Mouse (Mus musculus): ENCODE results near the gene Fmnl2. TPM values are rescaled to one million over a fixed set of nuclear protein-coding genes. Genes with fewer than 3 reads are reported as not detected.

Gene Fmnl2
- polyA plus RNA-seq, 1 experiment from 2014 or later, result 1.9 TPM

- H3K27ac ChIP-seq (ENCODE audit: low read depth, low read length), result no peak overlapping the region
- no peak overlapping the region for H3K9ac ChIP-seq (ENCODE audit: low read depth, low read length)
- H3K4me1 ChIP-seq (replicated peaks; ENCODE audit: control insufficient read depth, insufficient read depth, low read length), result no peaks in the 10 kb centered on the region
- no peaks in the 10 kb centered on the region for H3K27me3 ChIP-seq (replicated peaks; ENCODE audit: control insufficient read depth, insufficient read depth, low read length)
- no peak for TF ChIP-seq CTCF (IDR thresholded peaks at IDR 0.05; ENCODE audit: low read depth)
- no peak for ATAC-seq
- no peak overlapping the region for H3K4me3 ChIP-seq (ENCODE audit: low read depth, low read length)
- H3K4me2 ChIP-seq (replicated peaks; ENCODE audit: low read depth), result no peak overlapping the region
- peaks cover 7% of the 10 kb centered on the region; the same call in 1 of the 2 replicates for H3K36me3 ChIP-seq (ENCODE audit: control insufficient read depth, insufficient read depth)
- no peaks in the 10 kb centered on the region for H3K9me3 ChIP-seq (ENCODE audit: control insufficient read depth)
- WGBS, result 96% methylated on average over 9 of the region's 9 CpGs
Measured at GRCm38 (mm10) chr2:53131567-53131966, 273.9 kb downstream of the Fmnl2 start.

- Histone ChIP-seq H3K4me3 (ENCODE audit: low read depth, low read length) (no peak overlapping the region), H3K4me1 (replicated peaks; ENCODE audit: control insufficient read depth, insufficient read depth, low read length) (no peaks in the 10 kb centered on the region), H3K36me3 (ENCODE audit: control insufficient read depth, insufficient read depth) (peaks cover 48% of the 10 kb centered on the region), H3K4me2 (replicated peaks; ENCODE audit: low read depth) (no peak overlapping the region), H3K27ac (ENCODE audit: low read depth, low read length) (no peak overlapping the region), H3K9me3 (ENCODE audit: control insufficient read depth) (no peaks in the 10 kb centered on the region), H3K9ac (ENCODE audit: low read depth, low read length) (no peak overlapping the region), H3K27me3 (replicated peaks; ENCODE audit: control insufficient read depth, insufficient read depth, low read length) (no peaks in the 10 kb centered on the region)
- no peak for TF ChIP-seq CTCF (IDR thresholded peaks at IDR 0.05; ENCODE audit: low read depth)
- ATAC-seq, result no peak
Measured at GRCm38 (mm10) chr2:53146852-53147251, 289.2 kb downstream of the Fmnl2 start.

GRCm38 (mm10) chr2:53173966-53174365, 316.3 kb downstream of the Fmnl2 start:
- Histone ChIP-seq H3K27me3 (replicated peaks; ENCODE audit: control insufficient read depth, insufficient read depth, low read length) (no peaks in the 10 kb centered on the region), H3K9ac (ENCODE audit: low read depth, low read length) (no peak overlapping the region), H3K36me3 (ENCODE audit: control insufficient read depth, insufficient read depth) (peaks cover 18% of the 10 kb centered on the region), H3K4me2 (replicated peaks; ENCODE audit: low read depth) (no peak overlapping the region), H3K9me3 (ENCODE audit: control insufficient read depth) (no peaks in the 10 kb centered on the region), H3K4me3 (ENCODE audit: low read depth, low read length) (no peak overlapping the region), H3K27ac (ENCODE audit: low read depth, low read length) (no peak overlapping the region), H3K4me1 (replicated peaks; ENCODE audit: control insufficient read depth, insufficient read depth, low read length) (no peaks in the 10 kb centered on the region)
- TF ChIP-seq CTCF (IDR thresholded peaks at IDR 0.05; ENCODE audit: low read depth), result no peak
- no peak for ATAC-seq

GRCm38 (mm10) chr2:53178966-53179365, 321.3 kb downstream of the Fmnl2 start:
- H3K4me3 ChIP-seq (ENCODE audit: low read depth, low read length), result no peak overlapping the region
- no peaks in the 10 kb centered on the region for H3K27me3 ChIP-seq (replicated peaks; ENCODE audit: control insufficient read depth, insufficient read depth, low read length)
- peaks cover 17% of the 10 kb centered on the region for H3K36me3 ChIP-seq (ENCODE audit: control insufficient read depth, insufficient read depth)
- ATAC-seq, result no peak
- H3K27ac ChIP-seq (ENCODE audit: low read depth, low read length), result no peak overlapping the region
- H3K4me2 ChIP-seq (replicated peaks; ENCODE audit: low read depth), result no peak overlapping the region
- WGBS, result 76% methylated on average over 3 of the region's 3 CpGs
- H3K9me3 ChIP-seq (ENCODE audit: control insufficient read depth), result no peaks in the 10 kb centered on the region
- no peaks in the 10 kb centered on the region for H3K4me1 ChIP-seq (replicated peaks; ENCODE audit: control insufficient read depth, insufficient read depth, low read length)
- no peak overlapping the region for H3K9ac ChIP-seq (ENCODE audit: low read depth, low read length)
- TF ChIP-seq CTCF (IDR thresholded peaks at IDR 0.05; ENCODE audit: low read depth), result no peak

GRCm38 (mm10) chr2:53179876-53180275, 322.2 kb downstream of the Fmnl2 start:
- Histone ChIP-seq H3K36me3 (ENCODE audit: control insufficient read depth, insufficient read depth) (peaks cover 9% of the 10 kb centered on the region), H3K4me1 (replicated peaks; ENCODE audit: control insufficient read depth, insufficient read depth, low read length) (no peaks in the 10 kb centered on the region), H3K27ac (ENCODE audit: low read depth, low read length) (no peak overlapping the region), H3K9me3 (ENCODE audit: control insufficient read depth) (no peaks in the 10 kb centered on the region), H3K4me3 (ENCODE audit: low read depth, low read length) (no peak overlapping the region), H3K27me3 (replicated peaks; ENCODE audit: control insufficient read depth, insufficient read depth, low read length) (no peaks in the 10 kb centered on the region), H3K9ac (ENCODE audit: low read depth, low read length) (no peak overlapping the region), H3K4me2 (replicated peaks; ENCODE audit: low read depth) (no peak overlapping the region)
- no peak for ATAC-seq
- no peak for TF ChIP-seq CTCF (IDR thresholded peaks at IDR 0.05; ENCODE audit: low read depth)

Other genes starting within 250 kb of the Fmnl2 start
- 0.50 and 0.51 TPM in 2 replicates for gene Cacnb4, start 181.0 kb upstream of the Fmnl2 start, polyA plus RNA-seq (2015; fragmentation: Nextera tagmentation; extraction: Ambion mirVana)
- 28.3 and 28.4 TPM in 2 replicates for gene Stam2, start 115.6 kb upstream of the Fmnl2 start, polyA plus RNA-seq (2015; fragmentation: Nextera tagmentation; extraction: Ambion mirVana)